Mouse (Mus musculus) bone marrow, adult 2 months (tissue): Measurements from ENCODE around the gene Tcea3. TPM values are rescaled to one million over a fixed set of nuclear protein-coding genes. Genes with fewer than 3 reads are reported as not detected.

ENCODE experiments used
- H3K27ac ChIP-seq: fragments of 200-500 bp; 2 replicates; pipeline ENCODE4 v1.5.1; 2012; ENCODE audit warnings: low read depth, mild to moderate bottlenecking, control low read depth, inconsistent platforms, low read length; ENCODE audit not compliant: control insufficient read depth, poor library complexity, insufficient read depth
- H3K4me1 ChIP-seq: fragments of 200-500 bp; 2 replicates; pipeline ENCODE4 v1.6.1; 2011; ENCODE audit warnings: low read length; ENCODE audit not compliant: control insufficient read depth, insufficient read depth
- H3K4me3 ChIP-seq: fragments of 200-500 bp; replicated peaks from 2 replicates; pipeline ENCODE3; 2011; ENCODE audit warnings: mild to moderate bottlenecking, low read depth, low read length, control low read depth; ENCODE audit not compliant: control insufficient read depth
- CTCF ChIP-seq: fragments of 200-500 bp; IDR thresholded peaks from 2 replicates; pipeline ENCODE4 v1.5.1; 2011; ENCODE audit warnings: low read length, control low read depth; ENCODE audit not compliant: control insufficient read depth, insufficient read depth
- POLR2A ChIP-seq: fragments of 200-500 bp; IDR thresholded peaks from 2 replicates; pipeline ENCODE4 v1.6.1; 2011; ENCODE audit warnings: low read depth, mild to moderate bottlenecking, control low read depth, low read length, borderline replicate concordance; ENCODE audit not compliant: control insufficient read depth
- WGBS: fragments of 180-500 bp; shearing (Covaris S2); methylation state at CpG from one replicate; pipeline ENCODE4 v1.1.7; 2018; 5-methylcytosine and 5-hydroxymethylcytosine counted together
- polyA plus RNA-seq: library from polyadenylated mRNA; stranded (reverse); fragments of >200 nt; gene quantifications from 2 replicates; pipeline ENCODE4 v1.2.4, GENCODE M21; 2011; ENCODE audit warnings: low replicate concordance; ENCODE audit not compliant: missing spikeins, insufficient read depth, insufficient read length

The Tcea3 gene
- polyA plus RNA-seq, 1 experiment: 8.1 TPM

- Histone ChIP-seq H3K27ac (no peak overlapping the region), H3K4me1 (no peaks in the 10 kb centered on the region), H3K4me3 (no peak overlapping the region)
- 41% methylated on average over 8 of the region's 8 CpGs for WGBS
- no peak for TF ChIP-seq POLR2A
- TF ChIP-seq CTCF: peak; percentile 23; the same call in 1 of the 2 replicates
Observed at GRCm38 (mm10) chr4:136242065-136242703, 5.3 kb upstream of the Tcea3 start.

- 74% methylated on average over 7 of the region's 7 CpGs for WGBS
- Histone ChIP-seq H3K4me1 (no peaks in the 10 kb centered on the region), H3K4me3 (no peak overlapping the region), H3K27ac (no peak overlapping the region)
- no peak for TF ChIP-seq POLR2A
- TF ChIP-seq CTCF: no peak
Observed at GRCm38 (mm10) chr4:136242728-136243127, 4.8 kb upstream of the Tcea3 start.

- 74% methylated on average over 7 of the region's 7 CpGs for WGBS
- no peak for TF ChIP-seq POLR2A
- Histone ChIP-seq H3K4me3 (no peak overlapping the region), H3K4me1 (no peaks in the 10 kb centered on the region), H3K27ac (no peak overlapping the region)
Observed at GRCm38 (mm10) chr4:136244208-136244607, 3.3 kb upstream of the Tcea3 start.

GRCm38 (mm10) chr4:136245681-136246080, 1.8 kb upstream of the Tcea3 start:
- Histone ChIP-seq H3K4me3 (no peak overlapping the region), H3K27ac (no peak overlapping the region), H3K4me1 (no peaks in the 10 kb centered on the region)
- TF ChIP-seq CTCF (no peak), POLR2A (no peak)
- WGBS: 43% methylated on average over 5 of the region's 5 CpGs

GRCm38 (mm10) chr4:136246568-136246969, 960 bp upstream of the Tcea3 start:
- H3K4me3 ChIP-seq: no peak overlapping the region
- no peak overlapping the region for H3K27ac ChIP-seq
- 10% methylated on average over 12 of the region's 12 CpGs for whole genome bisulfite sequencing
- no peaks in the 10 kb centered on the region for H3K4me1 ChIP-seq
- TF ChIP-seq CTCF (no peak), POLR2A (no peak)

GRCm38 (mm10) chr4:136247386-136247728, 172 bp upstream of the Tcea3 start:
- Histone ChIP-seq H3K4me3 (no peak overlapping the region), H3K4me1 (no peaks in the 10 kb centered on the region), H3K27ac (no peak overlapping the region)
- TF ChIP-seq CTCF (no peak), POLR2A (no peak)
- WGBS: 7% methylated on average over 14 of the region's 14 CpGs

- no peak overlapping the region for H3K4me3 ChIP-seq
- WGBS: 4% methylated on average over 37 of the region's 37 CpGs
- H3K4me1 ChIP-seq: no peaks in the 10 kb centered on the region
- no peak overlapping the region for H3K27ac ChIP-seq
- TF ChIP-seq POLR2A: no peak
- TF ChIP-seq CTCF: no peak
Observed at GRCm38 (mm10) chr4:136248464-136249331, 1.2 kb downstream of the Tcea3 start.

- Histone ChIP-seq H3K4me1 (no peaks in the 10 kb centered on the region), H3K4me3 (no peak overlapping the region), H3K27ac (no peak overlapping the region)
- TF ChIP-seq CTCF: no peak
- no peak for TF ChIP-seq POLR2A
- 18% methylated on average over 11 of the region's 11 CpGs for WGBS
Observed at GRCm38 (mm10) chr4:136249332-136249647, 1.8 kb downstream of the Tcea3 start.
